Mouse (Mus musculus): Measurements from ENCODE around the gene Rims4. TPM values are rescaled to one million over a fixed set of nuclear protein-coding genes. Genes with fewer than 3 reads are reported as not detected.

The Rims4 gene
- polyA plus RNA-seq, 1 experiment from 2014 or later, result not detected

- POLR2A ChIA-PET, result no interaction called here
- TF ChIP-seq CTCF (IDR thresholded peaks at IDR 0.05), result no peak
- peaks cover 13% of the 10 kb centered on the region for H3K27me3 ChIP-seq
- DNase-seq (ENCODE audit: low read depth, low spot score) (no peak), ATAC-seq (no peak)
- CTCF ChIA-PET, result no interaction called here
- in situ Hi-C loops (cut with MboI; ENCODE audit: low pct_unique_long_range_greater_than_20kb), result loop anchor here (5.0 kb wide), 1 partner anchor 48 kb away; no protein-coding TSS in a partner anchor
Observed at GRCm38 (mm10) chr2:163939522-163939921, 21.0 kb upstream of the Rims4 start.

DNA sequence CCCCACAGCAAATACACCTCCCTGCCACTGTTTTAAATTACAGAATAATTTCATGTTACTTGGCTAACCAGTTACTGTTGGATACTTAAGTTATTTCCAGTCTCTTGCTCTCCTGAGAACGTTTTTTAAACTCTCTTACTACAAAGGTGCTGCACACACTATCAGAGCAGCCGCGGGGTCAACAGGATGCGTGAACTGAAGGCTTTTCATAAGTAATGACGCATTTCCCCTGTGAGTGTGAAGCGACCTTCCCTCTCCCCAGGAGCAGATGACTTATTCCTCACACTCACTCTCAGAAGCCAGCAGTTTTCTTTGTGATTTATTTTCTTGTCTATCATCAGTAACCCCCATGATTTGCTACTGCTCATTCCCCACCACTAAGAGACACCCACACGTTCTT lies 13.7 kb upstream of the Rims4 start:
- TF ChIP-seq CTCF (IDR thresholded peaks at IDR 0.05), result no peak
- ATAC-seq, result no peak
- POLR2A ChIA-PET, result no interaction called here
- CTCF ChIA-PET, result no interaction called here
- peaks cover 17% of the 10 kb centered on the region for H3K27me3 ChIP-seq
- no peak for DNase-seq (ENCODE audit: low read depth, low spot score)
- in situ Hi-C loops (cut with MboI; ENCODE audit: low pct_unique_long_range_greater_than_20kb), result no loop called here

DNA sequence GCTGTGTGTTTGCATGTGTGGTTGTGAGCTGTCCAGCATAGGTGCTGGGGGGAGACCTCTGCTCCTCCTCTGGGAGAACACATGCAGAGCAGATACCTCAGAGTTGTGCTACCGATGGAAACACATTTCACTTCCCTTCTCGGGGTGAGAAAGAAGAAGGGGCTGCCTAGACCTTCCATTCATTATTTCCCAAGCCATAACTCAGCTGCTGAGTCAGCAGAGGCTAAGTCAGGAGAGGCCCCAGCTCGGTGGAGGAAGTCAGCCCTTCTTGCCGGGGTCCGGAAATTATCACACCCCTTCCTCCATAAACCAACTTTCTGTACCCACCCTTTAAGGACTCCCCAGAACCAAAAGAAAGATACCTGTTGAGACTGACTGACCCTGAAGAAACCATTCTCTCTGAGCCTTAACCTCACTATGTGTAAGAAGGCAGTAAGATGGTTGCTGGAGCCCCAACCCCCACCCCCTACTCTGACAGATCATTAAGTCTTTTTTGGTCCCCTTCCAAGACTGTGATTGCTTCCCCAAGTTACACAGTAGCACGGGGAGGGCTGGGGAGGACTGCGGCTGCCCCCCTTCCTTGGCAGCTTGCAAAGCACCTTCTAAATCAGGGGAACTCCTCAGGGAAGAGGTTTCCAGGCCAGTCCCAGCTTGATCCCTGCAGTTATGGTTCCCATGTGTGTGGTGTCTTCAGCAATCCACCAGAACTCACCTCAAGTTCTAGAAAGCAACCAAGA lies 10.1 kb upstream of the Rims4 start:
- ChIA-PET POLR2A (no interaction called here), CTCF (no interaction called here)
- no peak for DNase-seq (ENCODE audit: low read depth, low spot score)
- peaks cover 14% of the 10 kb centered on the region for H3K27me3 ChIP-seq
- TF ChIP-seq CTCF (IDR thresholded peaks at IDR 0.05), result no peak
- in situ Hi-C loops (cut with MboI; ENCODE audit: low pct_unique_long_range_greater_than_20kb), result no loop called here
- ATAC-seq, result no peak

GRCm38 (mm10) chr2:163925044-163925443 lies 6.6 kb upstream of the Rims4 start:
- ChIA-PET CTCF (no interaction called here), POLR2A (no interaction called here)
- in situ Hi-C loops (cut with MboI; ENCODE audit: low pct_unique_long_range_greater_than_20kb), result no loop called here
- peaks cover 8% of the 10 kb centered on the region for H3K27me3 ChIP-seq
- no peak for DNase-seq (ENCODE audit: low read depth, low spot score)
- no peak for TF ChIP-seq CTCF (IDR thresholded peaks at IDR 0.05)
- ATAC-seq, result no peak

- ATAC-seq, result no peak
- TF ChIP-seq CTCF (IDR thresholded peaks at IDR 0.05), result no peak
- no peak for DNase-seq (ENCODE audit: low read depth, low spot score)
- in situ Hi-C loops (cut with MboI; ENCODE audit: low pct_unique_long_range_greater_than_20kb), result no loop called here
- ChIA-PET POLR2A (no interaction called here), CTCF (no interaction called here)
- H3K27me3 ChIP-seq, result peaks cover 13% of the 10 kb centered on the region
Observed at GRCm38 (mm10) chr2:163924531-163924930, 6.0 kb upstream of the Rims4 start.

DNA sequence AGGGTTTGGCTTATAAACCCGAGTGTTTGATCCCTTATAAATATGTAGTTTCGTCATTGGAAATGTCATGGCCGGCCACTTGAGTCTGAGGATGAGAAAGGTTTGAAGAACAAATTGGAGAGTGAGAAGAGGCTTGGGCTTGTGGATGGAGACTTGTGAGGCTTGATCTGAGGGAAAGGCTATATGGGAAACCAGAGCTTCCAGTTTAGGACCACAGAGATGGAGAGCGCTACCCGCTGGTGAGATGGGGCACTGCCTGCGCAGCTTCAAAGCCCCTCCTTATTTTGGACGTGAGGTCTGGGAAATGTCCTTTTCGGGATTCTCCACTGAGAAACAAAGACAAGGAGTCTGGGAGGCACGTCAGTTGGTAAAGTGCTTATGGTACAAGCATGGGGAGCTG lies 4.6 kb upstream of the Rims4 start:
- ChIA-PET CTCF (no interaction called here), POLR2A (no interaction called here)
- TF ChIP-seq CTCF (IDR thresholded peaks at IDR 0.05), result no peak
- peaks cover 22% of the 10 kb centered on the region for H3K27me3 ChIP-seq
- in situ Hi-C loops (cut with MboI; ENCODE audit: low pct_unique_long_range_greater_than_20kb), result no loop called here
- DNase-seq (ENCODE audit: low read depth, low spot score), result no peak
- no peak for ATAC-seq

- TF ChIP-seq CTCF (IDR thresholded peaks at IDR 0.05), result no peak
- CTCF ChIA-PET, result no interaction called here
- ATAC-seq (no peak), DNase-seq (ENCODE audit: low read depth, low spot score) (no peak)
- peaks cover 44% of the 10 kb centered on the region for H3K27me3 ChIP-seq
- POLR2A ChIA-PET, result no interaction called here
- in situ Hi-C loops (cut with MboI; ENCODE audit: low pct_unique_long_range_greater_than_20kb), result no loop called here
Observed at GRCm38 (mm10) chr2:163919581-163919980, 1.1 kb upstream of the Rims4 start.

DNA sequence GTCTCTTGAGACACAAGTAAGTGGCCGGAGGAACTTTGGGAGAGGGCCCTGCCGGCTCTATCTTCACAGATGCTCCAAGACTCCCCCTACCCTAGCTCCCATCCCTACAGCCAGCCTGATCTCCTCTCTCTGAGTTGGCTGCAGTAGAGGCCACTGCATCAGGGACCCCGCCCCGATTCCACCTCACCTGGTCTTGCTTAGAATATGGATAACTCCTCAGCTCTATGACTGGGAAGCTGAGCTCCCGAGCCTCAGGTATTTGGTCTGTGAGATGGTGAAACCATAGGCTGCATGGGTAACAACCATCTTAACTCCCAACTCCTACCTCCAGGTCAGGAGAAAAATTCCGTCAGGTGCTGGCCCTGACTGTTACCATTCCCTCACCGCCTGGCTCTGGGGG lies 1.8 kb downstream of the Rims4 start:
- ChIA-PET CTCF (no interaction called here), POLR2A (no interaction called here)
- in situ Hi-C loops (cut with MboI; ENCODE audit: low pct_unique_long_range_greater_than_20kb), result no loop called here
- ATAC-seq (no peak), DNase-seq (ENCODE audit: low read depth, low spot score) (no peak)
- TF ChIP-seq CTCF (IDR thresholded peaks at IDR 0.05), result no peak
- peaks cover 65% of the 10 kb centered on the region for H3K27me3 ChIP-seq

- peaks cover 67% of the 10 kb centered on the region for H3K27me3 ChIP-seq
- TF ChIP-seq CTCF (IDR thresholded peaks at IDR 0.05), result no peak
- DNase-seq (ENCODE audit: low read depth, low spot score) (no peak), ATAC-seq (no peak)
- in situ Hi-C loops (cut with MboI; ENCODE audit: low pct_unique_long_range_greater_than_20kb), result no loop called here
- ChIA-PET CTCF (no interaction called here), POLR2A (no interaction called here)
Observed at GRCm38 (mm10) chr2:163915294-163915791, 3.1 kb downstream of the Rims4 start.

DNA sequence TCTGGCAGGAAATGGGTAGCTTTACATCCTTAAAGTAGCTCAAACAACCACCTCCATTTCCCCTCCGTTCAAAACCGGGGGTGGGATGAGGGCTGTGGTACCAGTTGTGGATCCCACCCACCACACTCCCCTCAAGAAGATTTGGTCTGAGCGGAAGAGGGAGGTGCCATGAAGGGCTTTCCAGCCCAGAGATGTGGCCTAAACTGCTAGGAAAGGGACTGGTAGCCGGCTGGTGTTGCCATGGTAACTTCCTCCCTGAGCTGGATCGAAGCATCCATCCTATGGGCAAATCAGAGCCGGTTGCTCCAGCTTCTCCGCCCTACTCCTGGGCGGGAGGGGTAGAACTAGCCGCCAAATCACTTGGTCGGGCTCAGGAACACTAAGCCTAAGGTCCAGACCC lies 4.4 kb downstream of the Rims4 start:
- ChIA-PET CTCF (no interaction called here), POLR2A (no interaction called here)
- peaks cover 66% of the 10 kb centered on the region for H3K27me3 ChIP-seq
- ATAC-seq, result no peak
- TF ChIP-seq CTCF (IDR thresholded peaks at IDR 0.05), result no peak
- DNase-seq (ENCODE audit: low read depth, low spot score), result no peak
- in situ Hi-C loops (cut with MboI; ENCODE audit: low pct_unique_long_range_greater_than_20kb), result no loop called here

DNA sequence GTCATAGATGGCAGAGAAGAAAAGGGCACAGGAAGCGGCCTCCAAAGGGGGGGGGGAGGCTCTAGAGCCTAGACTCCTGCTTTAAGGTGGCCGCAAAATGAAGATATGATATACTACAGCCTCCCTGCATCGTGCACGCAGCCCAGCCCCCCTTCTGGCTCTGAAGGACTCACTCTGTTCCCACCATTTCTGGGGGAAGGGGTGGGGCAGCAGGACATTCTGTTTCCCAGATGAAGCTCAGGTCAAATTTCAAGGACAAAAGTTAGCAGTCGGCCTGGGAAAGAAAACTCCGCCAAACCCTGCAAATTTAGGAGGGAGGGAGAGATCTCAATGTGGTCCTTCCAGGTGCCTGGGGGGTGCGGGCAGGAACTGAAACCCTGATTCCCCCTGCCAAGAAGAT lies 4.8 kb downstream of the Rims4 start:
- TF ChIP-seq CTCF (IDR thresholded peaks at IDR 0.05), result no peak
- in situ Hi-C loops (cut with MboI; ENCODE audit: low pct_unique_long_range_greater_than_20kb), result no loop called here
- CTCF ChIA-PET, result no interaction called here
- POLR2A ChIA-PET, result no interaction called here
- peaks cover 65% of the 10 kb centered on the region for H3K27me3 ChIP-seq
- DNase-seq (ENCODE audit: low read depth, low spot score), result no peak
- no peak for ATAC-seq

GRCm38 (mm10) chr2:163911826-163912444 lies 6.5 kb downstream of the Rims4 start:
- DNase-seq (ENCODE audit: low read depth, low spot score), result no peak
- CTCF ChIA-PET, result no interaction called here
- no peak for ATAC-seq
- in situ Hi-C loops (cut with MboI; ENCODE audit: low pct_unique_long_range_greater_than_20kb), result no loop called here
- POLR2A ChIA-PET, result no interaction called here
- TF ChIP-seq CTCF (IDR thresholded peaks at IDR 0.05), result no peak
- peaks cover 60% of the 10 kb centered on the region for H3K27me3 ChIP-seq

Data from Patski (cell line).